Mouse (Mus musculus): Measurements from ENCODE around the gene Gm21987. TPM values are rescaled to one million over a fixed set of nuclear protein-coding genes. Genes with fewer than 3 reads are reported as not detected.

Gm21987 gene
- total RNA-seq, 1 experiment: not detected

GRCm38 (mm10) chr16:38394191-38394618, 47.4 kb downstream of the Gm21987 start:
- in situ Hi-C loops (cut with MboI; ENCODE audit: low sequenced_read_pairs in 2 of 2, unreplicated experiment in 2 of 2): no loop called here

GRCm38 (mm10) chr16:38395060-38395730, 48.4 kb downstream of the Gm21987 start:
- Histone ChIP-seq H3K36me3 (ENCODE audit: control insufficient read depth, insufficient read depth, low read length, poor library complexity, severe bottlenecking) (no peaks in the 10 kb centered on the region), H3K4me3 (ENCODE audit: insufficient read depth in 1 of 2, low read depth in 1 of 2, low read length in 2 of 2, poor library complexity in 1 of 2, severe bottlenecking in 1 of 2) (no peak overlapping the region), H3K4me1 (ENCODE audit: control insufficient read depth in 2 of 2, insufficient read depth in 2 of 2, low read length in 2 of 2, poor library complexity in 1 of 2) (peaks cover 2 to 18% of the 10 kb centered on the region in 2 experiments; a peak in 3 of 4 replicates), H3K9ac (ENCODE audit: insufficient read depth, low read depth, low read length, poor library complexity, severe bottlenecking) (no peak overlapping the region), H3K9me3 (ENCODE audit: control insufficient read depth, insufficient read depth, low read depth, low read length) (no peaks in the 10 kb centered on the region), H3K27ac (ENCODE audit: insufficient read depth, low read depth, low read length, poor library complexity, severe bottlenecking) (no peak overlapping the region)
- TF ChIP-seq ZNF384 (IDR thresholded peaks at IDR 0.05; ENCODE audit: low read depth, low read length): no peak
- TF ChIP-seq MAFK (IDR thresholded peaks at IDR 0.05; ENCODE audit: insufficient read depth, low read depth, low read length): no peak
- TF ChIP-seq HCFC1 (IDR thresholded peaks at IDR 0.05; ENCODE audit: borderline replicate concordance, insufficient read depth, low read length): no peak
- no peak for TF ChIP-seq CHD2 (IDR thresholded peaks at IDR 0.05; ENCODE audit: low read depth, low read length)
- TF ChIP-seq ZC3H11A (IDR thresholded peaks at IDR 0.05; ENCODE audit: borderline replicate concordance, low read depth, low read length): no peak
- DNase-seq (ENCODE audit: low read depth, low spot score): no peak
- in situ Hi-C loops (cut with MboI; ENCODE audit: low sequenced_read_pairs in 2 of 2, unreplicated experiment in 2 of 2): no loop called here

More at GRCm38 (mm10) chr16:38394191-38394618, 47.4 kb downstream of the Gm21987 start:
- DNase-seq (ENCODE audit: low read depth, low spot score): no peak
- H3K4me1 ChIP-seq (ENCODE audit: control insufficient read depth in 2 of 2, insufficient read depth in 2 of 2, low read length in 2 of 2, poor library complexity in 1 of 2): peaks cover 2 to 12% of the 10 kb centered on the region in 2 experiments; a peak in 2 of 4 replicates
- TF ChIP-seq MAFK (IDR thresholded peaks at IDR 0.05; ENCODE audit: insufficient read depth, low read depth, low read length) (no peak), CHD2 (IDR thresholded peaks at IDR 0.05; ENCODE audit: low read depth, low read length) (no peak), ZC3H11A (IDR thresholded peaks at IDR 0.05; ENCODE audit: borderline replicate concordance, low read depth, low read length) (no peak), ZNF384 (IDR thresholded peaks at IDR 0.05; ENCODE audit: low read depth, low read length) (no peak), HCFC1 (IDR thresholded peaks at IDR 0.05; ENCODE audit: borderline replicate concordance, insufficient read depth, low read length) (no peak)
- H3K36me3 ChIP-seq (ENCODE audit: control insufficient read depth, insufficient read depth, low read length, poor library complexity, severe bottlenecking): no peaks in the 10 kb centered on the region
- H3K9ac ChIP-seq (ENCODE audit: insufficient read depth, low read depth, low read length, poor library complexity, severe bottlenecking): no peak overlapping the region
- H3K27ac ChIP-seq (ENCODE audit: insufficient read depth, low read depth, low read length, poor library complexity, severe bottlenecking): no peak overlapping the region
- no peaks in the 10 kb centered on the region for H3K9me3 ChIP-seq (ENCODE audit: control insufficient read depth, insufficient read depth, low read depth, low read length)
- H3K4me3 ChIP-seq (ENCODE audit: insufficient read depth in 1 of 2, low read depth in 1 of 2, low read length in 2 of 2, poor library complexity in 1 of 2, severe bottlenecking in 1 of 2): no peak overlapping the region

DNA sequence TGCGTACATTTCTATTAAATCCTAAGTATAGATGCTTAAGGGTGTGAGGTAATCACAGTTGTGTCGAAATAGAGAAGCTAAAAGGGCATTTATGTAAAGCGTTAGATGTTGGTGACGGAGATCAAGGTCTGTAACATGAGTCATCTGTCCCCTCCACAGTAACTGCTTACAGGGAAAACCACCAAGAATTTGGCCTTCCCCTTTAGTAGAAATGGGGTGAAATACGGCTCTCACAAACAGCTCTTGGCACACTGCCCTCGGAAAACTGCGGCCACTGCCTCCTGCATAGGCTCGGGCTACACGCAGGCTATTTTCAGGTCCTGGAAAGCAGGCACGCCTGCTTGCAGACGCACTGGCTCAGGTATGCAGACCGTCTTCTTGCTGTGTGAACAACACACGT, 49.3 kb downstream of the Gm21987 start:
- H3K4me3 ChIP-seq (ENCODE audit: insufficient read depth in 1 of 2, low read depth in 1 of 2, low read length in 2 of 2, poor library complexity in 1 of 2, severe bottlenecking in 1 of 2): no peak overlapping the region
- DNase-seq (ENCODE audit: low read depth, low spot score): no peak
- H3K4me1 ChIP-seq (ENCODE audit: control insufficient read depth in 2 of 2, insufficient read depth in 2 of 2, low read length in 2 of 2, poor library complexity in 1 of 2): peaks cover 2 to 25% of the 10 kb centered on the region in 2 experiments; a peak in 3 of 4 replicates
- in situ Hi-C loops (cut with MboI; ENCODE audit: low sequenced_read_pairs in 2 of 2, unreplicated experiment in 2 of 2): no loop called here
- no peak for TF ChIP-seq ZC3H11A (IDR thresholded peaks at IDR 0.05; ENCODE audit: borderline replicate concordance, low read depth, low read length)
- TF ChIP-seq ZNF384 (IDR thresholded peaks at IDR 0.05; ENCODE audit: low read depth, low read length): no peak
- no peak for TF ChIP-seq MAFK (IDR thresholded peaks at IDR 0.05; ENCODE audit: insufficient read depth, low read depth, low read length)
- TF ChIP-seq HCFC1 (IDR thresholded peaks at IDR 0.05; ENCODE audit: borderline replicate concordance, insufficient read depth, low read length): no peak
- TF ChIP-seq CHD2 (IDR thresholded peaks at IDR 0.05; ENCODE audit: low read depth, low read length): no peak
- no peak overlapping the region for H3K27ac ChIP-seq (ENCODE audit: insufficient read depth, low read depth, low read length, poor library complexity, severe bottlenecking)
- H3K9ac ChIP-seq (ENCODE audit: insufficient read depth, low read depth, low read length, poor library complexity, severe bottlenecking): no peak overlapping the region
- no peaks in the 10 kb centered on the region for H3K9me3 ChIP-seq (ENCODE audit: control insufficient read depth, insufficient read depth, low read depth, low read length)
- H3K36me3 ChIP-seq (ENCODE audit: control insufficient read depth, insufficient read depth, low read length, poor library complexity, severe bottlenecking): no peaks in the 10 kb centered on the region

- no peaks in the 10 kb centered on the region for H3K9me3 ChIP-seq (ENCODE audit: control insufficient read depth, insufficient read depth, low read depth, low read length)
- TF ChIP-seq ZNF384 (IDR thresholded peaks at IDR 0.05; ENCODE audit: low read depth, low read length) (no peak), CHD2 (IDR thresholded peaks at IDR 0.05; ENCODE audit: low read depth, low read length) (no peak), MAFK (IDR thresholded peaks at IDR 0.05; ENCODE audit: insufficient read depth, low read depth, low read length) (no peak), HCFC1 (IDR thresholded peaks at IDR 0.05; ENCODE audit: borderline replicate concordance, insufficient read depth, low read length) (no peak), ZC3H11A (IDR thresholded peaks at IDR 0.05; ENCODE audit: borderline replicate concordance, low read depth, low read length) (no peak)
- peaks cover 0 to 19% of the 10 kb centered on the region in 2 experiments; a peak in 2 of 4 replicates for H3K4me1 ChIP-seq (ENCODE audit: control insufficient read depth in 2 of 2, insufficient read depth in 2 of 2, low read length in 2 of 2, poor library complexity in 1 of 2)
- H3K36me3 ChIP-seq (ENCODE audit: control insufficient read depth, insufficient read depth, low read length, poor library complexity, severe bottlenecking): no peaks in the 10 kb centered on the region
- DNase-seq (ENCODE audit: low read depth, low spot score): no peak
- H3K9ac ChIP-seq (ENCODE audit: insufficient read depth, low read depth, low read length, poor library complexity, severe bottlenecking): no peak overlapping the region
- no peak overlapping the region for H3K4me3 ChIP-seq (ENCODE audit: insufficient read depth in 1 of 2, low read depth in 1 of 2, low read length in 2 of 2, poor library complexity in 1 of 2, severe bottlenecking in 1 of 2)
- H3K27ac ChIP-seq (ENCODE audit: insufficient read depth, low read depth, low read length, poor library complexity, severe bottlenecking): no peak overlapping the region
- in situ Hi-C loops (cut with MboI; ENCODE audit: low sequenced_read_pairs in 2 of 2, unreplicated experiment in 2 of 2): no loop called here
These were observed 51.4 kb downstream of the Gm21987 start for GRCm38 (mm10) chr16:38398266-38398665.

All from ES-E14 (cell line).